Mouse (Mus musculus) embryonic facial prominence, embryonic 14.5 days (tissue): ENCODE data around the gene Smad3. TPM values are rescaled to one million over a fixed set of nuclear protein-coding genes. Genes with fewer than 3 reads are reported as not detected.

ENCODE experiments used
- ATAC-seq: fragments of 200-750 bp; cut with Nextera tagmentation; 2 replicates; pipeline ENCODE4 v1.8.0; 2017; ENCODE audit warnings: low read depth, moderate number of reproducible peaks, moderate TSS enrichment
- DNase-seq: peaks from one replicate; pipeline ENCODE4 v3.0.0-alpha.2; 2015; ENCODE audit warnings: low spot score
- H3K27ac ChIP-seq: fragments of 300-500 bp; sonication (generic); replicated peaks from 2 replicates; pipeline ENCODE4 v1.5.1; 2014; ENCODE audit warnings: low read depth, mild to moderate bottlenecking, low read length, moderate library complexity
- H3K27me3 ChIP-seq: fragments of 300-500 bp; sonication (generic); replicated peaks from 2 replicates; pipeline ENCODE4 v1.6.1; 2014; ENCODE audit warnings: low read length; ENCODE audit not compliant: control insufficient read depth, insufficient read depth
- H3K36me3 ChIP-seq: fragments of 300-500 bp; sonication (generic); 2 replicates; pipeline ENCODE4 v1.6.1; 2014; ENCODE audit warnings: low read length, mixed read lengths; ENCODE audit not compliant: control insufficient read depth, insufficient read depth
- H3K4me1 ChIP-seq: fragments of 300-500 bp; sonication (generic); 2 replicates; pipeline ENCODE4 v1.6.1; 2014; ENCODE audit warnings: antibody characterized with exemption, low read length; ENCODE audit not compliant: control insufficient read depth, insufficient read depth
- H3K4me2 ChIP-seq: fragments of 300-500 bp; sonication (generic); 2 replicates; pipeline ENCODE4 v1.6.1; 2014; ENCODE audit warnings: low read depth, mild to moderate bottlenecking, low read length, moderate library complexity, mixed read lengths
- H3K4me3 ChIP-seq: fragments of 300-500 bp; sonication (generic); 2 replicates; pipeline ENCODE4 v1.5.1; 2014; ENCODE audit warnings: low read depth, mild to moderate bottlenecking, low read length
- H3K9ac ChIP-seq: fragments of 300-500 bp; sonication (generic); 2 replicates; pipeline ENCODE4 v1.6.1; 2014; ENCODE audit warnings: low read depth, mild to moderate bottlenecking, low read length, moderate library complexity, mixed read lengths
- H3K9me3 ChIP-seq: fragments of 300-500 bp; sonication (generic); 2 replicates; pipeline ENCODE4 v1.6.1; 2016; ENCODE audit warnings: low read length; ENCODE audit not compliant: control insufficient read depth
- WGBS: fragments of 180-500 bp; shearing (Covaris S2); extraction: QIAGEN DNeasy Blood & Tissue Kit; methylation state at CpG from one replicate; pipeline ENCODE4 v1.1.7; 2014; 5-methylcytosine and 5-hydroxymethylcytosine counted together
- polyA plus RNA-seq: library from polyadenylated mRNA; unstranded; fragments of >200 nt; fragmentation: Nextera tagmentation; extraction: Ambion mirVana; gene quantifications from 2 replicates; pipeline ENCODE4 v1.2.1, GENCODE M21; 2014

Smad3 gene
- polyA plus RNA-seq, 1 experiment from 2014 or later, result 17.0 TPM

DNA sequence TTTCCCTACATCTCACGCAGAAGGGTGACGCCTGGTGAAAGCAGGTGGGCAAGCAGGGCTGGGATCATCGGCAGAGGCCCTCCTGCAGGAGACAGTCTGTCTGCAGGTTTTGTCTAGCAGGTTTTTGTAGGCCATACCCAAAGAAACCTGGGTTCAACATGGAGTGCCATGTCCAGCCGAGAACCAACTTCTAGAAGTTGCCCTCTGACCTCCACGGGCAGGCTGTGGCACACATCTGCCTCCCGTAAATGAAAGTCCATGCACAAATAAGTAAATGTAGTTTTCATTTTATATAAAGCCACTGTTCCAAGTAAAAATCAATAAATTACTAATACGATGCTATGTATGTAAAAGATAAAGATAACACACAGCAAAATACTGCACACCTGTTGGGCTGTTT lies 3.0 kb upstream of the Smad3 start:
- Histone ChIP-seq H3K4me1 (peaks cover 15% of the 10 kb centered on the region; the same call in 1 of the 2 replicates), H3K9me3 (0 out of 2 replicates have a peak, but pooled peaks cover 4% of the 10 kb centered on the region), H3K36me3 (no peaks in the 10 kb centered on the region), H3K27ac (no peak overlapping the region), H3K4me3 (no peak overlapping the region), H3K27me3 (no peaks in the 10 kb centered on the region), H3K4me2 (no peak overlapping the region), H3K9ac (no peak overlapping the region)
- ATAC-seq (no peak), DNase-seq (no peak)
- WGBS, result 95% methylated on average over 7 of the region's 7 CpGs

DNA sequence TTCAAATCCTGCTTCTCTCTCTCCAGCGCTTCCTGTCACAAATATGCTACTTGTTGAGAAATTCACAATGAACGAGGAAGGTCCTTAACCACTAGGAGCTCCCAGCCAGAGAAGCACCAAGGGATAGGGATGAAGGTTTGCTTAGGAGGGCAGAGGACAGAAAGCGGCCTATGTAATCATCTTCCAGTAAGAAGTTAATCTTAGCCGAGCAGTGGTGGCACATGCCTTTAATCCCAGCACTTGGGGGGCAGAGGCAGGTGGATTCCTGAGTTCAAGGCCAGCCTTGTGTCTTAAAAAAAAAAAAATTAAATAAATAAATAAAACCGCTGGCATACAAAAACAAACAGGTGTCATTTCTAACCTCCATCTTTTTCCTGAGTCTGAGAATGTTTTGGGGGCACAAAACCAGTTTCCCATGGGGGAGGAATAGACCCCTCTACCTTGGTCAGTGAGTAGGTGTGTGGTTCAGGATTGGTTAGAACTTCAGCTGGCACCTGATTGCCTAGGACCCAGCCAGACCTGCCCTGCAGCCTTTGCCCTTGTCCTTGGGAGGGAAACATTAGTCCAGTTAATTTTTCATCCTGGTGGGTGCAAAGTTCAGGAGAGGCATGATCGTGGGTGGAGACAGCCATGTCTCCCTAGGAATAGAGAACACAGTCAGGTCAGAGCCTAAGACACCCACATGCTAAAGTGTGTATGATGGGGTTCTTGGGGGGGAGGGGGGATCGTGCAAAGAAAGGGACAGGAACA lies 2.4 kb upstream of the Smad3 start:
- H3K4me1 ChIP-seq, result peaks cover 18% of the 10 kb centered on the region
- H3K36me3 ChIP-seq, result no peaks in the 10 kb centered on the region
- no peak overlapping the region for H3K4me3 ChIP-seq
- no peaks in the 10 kb centered on the region for H3K27me3 ChIP-seq
- H3K4me2 ChIP-seq, result no peak overlapping the region
- WGBS, result 83% methylated on average over 7 of the region's 7 CpGs
- no peak overlapping the region for H3K9ac ChIP-seq
- ATAC-seq (no peak), DNase-seq (no peak)
- H3K9me3 ChIP-seq, result 0 out of 2 replicates have a peak, but pooled peaks cover 4% of the 10 kb centered on the region
- H3K27ac ChIP-seq, result no peak overlapping the region

DNA sequence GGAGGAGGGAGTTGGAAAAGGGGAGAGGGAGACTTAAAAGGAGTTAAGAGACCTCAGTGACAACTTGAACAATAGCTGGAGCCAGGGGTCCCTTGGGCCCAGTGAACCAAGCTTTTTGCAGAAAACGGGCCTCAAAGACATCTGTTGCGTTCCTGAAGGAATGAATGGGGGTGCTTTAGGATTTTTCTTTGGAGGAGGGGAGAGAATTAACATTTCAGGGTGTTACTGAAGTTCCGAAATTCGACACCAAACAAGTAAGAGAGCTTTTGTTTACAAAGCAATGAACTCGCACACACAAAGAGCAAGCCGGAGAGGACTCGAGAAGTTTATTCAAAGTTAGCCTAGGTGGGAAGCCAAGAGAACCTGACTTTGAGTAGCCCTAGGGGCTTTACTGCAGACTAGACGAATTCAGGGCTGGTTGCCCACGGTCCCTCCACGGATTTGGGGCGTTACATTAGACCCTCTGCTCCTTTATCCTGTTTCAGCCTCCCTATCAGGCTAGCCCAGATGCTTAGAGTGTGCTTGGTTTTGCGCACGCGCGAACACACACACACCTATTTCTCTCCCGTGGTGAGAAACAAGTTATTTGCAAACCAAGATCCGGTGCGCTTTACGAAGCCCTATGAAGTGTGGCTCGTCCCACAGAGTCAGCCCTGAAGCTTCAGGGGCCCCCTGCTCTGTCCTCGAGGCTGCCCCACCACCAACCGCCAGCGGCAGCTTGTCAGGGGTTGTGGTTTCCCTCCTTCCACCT lies 1.0 kb upstream of the Smad3 start:
- DNase-seq, result peak; percentile 74
- no peak for ATAC-seq
- Histone ChIP-seq H3K27ac (peak overlapping the region; percentile 96), H3K36me3 (no peaks in the 10 kb centered on the region), H3K4me3 (peak overlapping the region; percentile 80), H3K4me2 (peak overlapping the region; percentile 89), H3K27me3 (no peaks in the 10 kb centered on the region), H3K4me1 (peaks cover 31% of the 10 kb centered on the region), H3K9ac (peak overlapping the region; percentile 87), H3K9me3 (0 out of 2 replicates have a peak, but pooled peaks cover 4% of the 10 kb centered on the region)
- 2% methylated on average over 23 of the region's 23 CpGs for WGBS

DNA sequence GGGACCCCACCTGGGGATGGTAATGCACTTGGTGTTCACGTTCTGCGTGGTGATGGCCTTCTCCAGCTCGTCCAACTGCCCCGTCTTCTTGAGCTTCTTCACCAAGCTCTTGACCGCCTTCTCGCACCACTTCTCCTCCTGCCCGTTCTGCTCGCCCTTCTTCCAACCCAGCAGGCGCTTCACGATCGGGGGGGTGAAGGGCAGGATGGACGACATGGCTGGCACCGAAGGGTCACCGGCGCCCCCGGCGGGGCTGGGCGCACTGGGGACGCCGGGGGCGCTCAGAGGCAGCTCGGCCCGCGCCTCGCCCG lies 377 bp downstream of the Smad3 start:
- ATAC-seq (no peak), DNase-seq (no peak)
- Histone ChIP-seq H3K4me3 (peak overlapping the region; percentile 80), H3K9me3 (0 out of 2 replicates have a peak, but pooled peaks cover 4% of the 10 kb centered on the region), H3K4me1 (peaks cover 43% of the 10 kb centered on the region), H3K9ac (peak overlapping the region; percentile 87), H3K36me3 (no peaks in the 10 kb centered on the region), H3K4me2 (peak overlapping the region; percentile 89), H3K27me3 (no peaks in the 10 kb centered on the region), H3K27ac (peak overlapping the region; percentile 96)
- WGBS, result 0% methylated on average over 20 of the region's 26 CpGs

DNA sequence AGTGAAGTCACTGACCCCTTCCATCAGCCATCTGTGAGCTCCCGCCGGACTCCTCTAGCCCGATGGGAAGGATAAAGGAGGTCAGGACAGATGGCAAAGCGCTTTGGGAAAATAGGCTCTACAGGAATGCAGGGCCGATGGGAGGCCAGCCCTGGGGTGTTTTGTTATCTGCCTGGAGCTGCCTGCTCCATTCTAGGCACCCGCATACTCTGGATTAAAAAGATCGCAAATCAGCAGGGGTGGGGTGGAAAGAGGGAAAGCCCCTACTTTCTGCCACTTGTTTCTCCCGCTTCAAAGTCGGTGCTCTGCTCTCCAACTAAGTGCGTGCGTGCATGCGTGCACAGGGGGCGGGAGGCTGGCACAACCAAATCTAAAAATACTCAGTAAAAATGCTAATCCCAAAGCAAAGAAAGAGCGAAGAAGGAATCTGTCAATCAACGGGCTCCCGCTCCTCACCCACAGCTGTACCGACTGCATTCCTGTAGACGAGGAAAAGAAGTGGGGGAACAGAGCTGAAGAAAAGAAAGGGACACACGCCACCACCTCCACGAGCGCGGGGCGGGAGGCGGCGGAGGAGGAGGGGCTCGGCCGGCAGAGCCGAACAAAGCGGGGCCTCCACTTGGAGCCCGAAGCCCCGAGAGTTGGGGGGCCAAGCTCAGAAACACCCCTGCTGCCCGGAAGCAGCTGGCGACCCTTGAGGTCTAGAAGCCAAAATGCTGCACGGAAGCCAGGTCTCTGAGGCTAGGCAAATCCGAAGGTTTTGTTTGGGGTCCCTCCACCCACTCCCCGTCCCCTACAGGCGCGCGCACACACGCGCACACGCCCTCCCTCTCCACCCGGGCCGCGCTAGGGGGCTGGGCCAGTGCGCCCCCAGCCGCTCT lies 973 bp downstream of the Smad3 start:
- Histone ChIP-seq H3K36me3 (no peaks in the 10 kb centered on the region), H3K9ac (peak overlapping the region; percentile 87), H3K4me2 (peak overlapping the region; percentile 89), H3K27me3 (no peaks in the 10 kb centered on the region), H3K9me3 (0 out of 2 replicates have a peak, but pooled peaks cover 4% of the 10 kb centered on the region), H3K4me3 (peak overlapping the region; percentile 80), H3K27ac (peak overlapping the region; percentile 96), H3K4me1 (peaks cover 47% of the 10 kb centered on the region)
- WGBS, result under 1% methylated on average over 40 of the region's 47 CpGs
- ATAC-seq (peak; percentile 44), DNase-seq (peak; percentile 81)

DNA sequence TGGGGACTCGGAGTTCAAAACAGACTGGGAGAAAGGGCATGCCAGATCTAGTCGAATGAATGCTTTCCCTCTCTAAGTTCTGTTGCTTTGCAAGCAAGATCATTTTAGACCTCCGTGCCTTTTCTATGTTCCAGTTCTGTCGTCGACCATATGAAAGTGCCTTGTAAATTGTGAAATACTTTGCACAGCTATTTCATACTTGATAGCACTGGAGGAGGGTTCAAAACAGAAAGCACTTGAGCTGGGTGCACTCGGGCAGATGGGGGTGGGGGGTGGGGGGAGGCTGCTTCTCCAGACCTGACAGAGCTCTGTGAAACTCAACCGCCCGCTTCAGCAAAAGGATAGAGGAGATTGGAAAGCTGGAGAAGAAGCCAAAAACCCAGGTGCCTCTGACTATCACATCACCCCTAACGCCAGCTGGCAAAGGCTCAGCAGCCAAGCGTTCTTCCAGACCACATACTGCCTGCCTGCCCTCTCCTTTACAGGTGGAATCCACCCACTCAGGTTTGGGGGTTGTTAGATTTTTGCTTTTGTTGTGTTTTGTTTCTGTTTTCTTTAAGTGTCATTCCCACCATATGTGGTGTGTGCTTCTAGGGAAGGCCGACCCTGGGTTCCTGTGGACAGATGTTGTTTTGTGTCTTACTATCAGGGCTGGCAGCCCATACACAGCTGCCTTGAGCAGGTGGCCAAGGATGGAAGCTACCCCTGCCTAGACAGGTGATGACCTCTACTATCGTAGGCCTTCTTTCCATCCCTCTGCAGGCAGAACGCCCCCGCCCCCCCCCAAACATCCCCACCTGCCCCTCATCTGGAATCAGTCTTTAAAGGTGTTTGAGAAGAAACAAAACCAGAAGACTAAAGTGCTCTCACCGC lies 1.9 kb downstream of the Smad3 start:
- Histone ChIP-seq H3K27ac (peak overlapping the region; percentile 96), H3K27me3 (no peaks in the 10 kb centered on the region), H3K9ac (peak overlapping the region; percentile 87), H3K4me3 (peak overlapping the region; percentile 80), H3K36me3 (0 out of 2 replicates have a peak, but pooled peaks cover 4% of the 10 kb centered on the region), H3K4me2 (peak overlapping the region; percentile 89), H3K4me1 (peaks cover 47% of the 10 kb centered on the region), H3K9me3 (no peaks in the 10 kb centered on the region)
- ATAC-seq (no peak), DNase-seq (no peak)
- WGBS, result 18% methylated on average over 15 of the region's 15 CpGs

DNA sequence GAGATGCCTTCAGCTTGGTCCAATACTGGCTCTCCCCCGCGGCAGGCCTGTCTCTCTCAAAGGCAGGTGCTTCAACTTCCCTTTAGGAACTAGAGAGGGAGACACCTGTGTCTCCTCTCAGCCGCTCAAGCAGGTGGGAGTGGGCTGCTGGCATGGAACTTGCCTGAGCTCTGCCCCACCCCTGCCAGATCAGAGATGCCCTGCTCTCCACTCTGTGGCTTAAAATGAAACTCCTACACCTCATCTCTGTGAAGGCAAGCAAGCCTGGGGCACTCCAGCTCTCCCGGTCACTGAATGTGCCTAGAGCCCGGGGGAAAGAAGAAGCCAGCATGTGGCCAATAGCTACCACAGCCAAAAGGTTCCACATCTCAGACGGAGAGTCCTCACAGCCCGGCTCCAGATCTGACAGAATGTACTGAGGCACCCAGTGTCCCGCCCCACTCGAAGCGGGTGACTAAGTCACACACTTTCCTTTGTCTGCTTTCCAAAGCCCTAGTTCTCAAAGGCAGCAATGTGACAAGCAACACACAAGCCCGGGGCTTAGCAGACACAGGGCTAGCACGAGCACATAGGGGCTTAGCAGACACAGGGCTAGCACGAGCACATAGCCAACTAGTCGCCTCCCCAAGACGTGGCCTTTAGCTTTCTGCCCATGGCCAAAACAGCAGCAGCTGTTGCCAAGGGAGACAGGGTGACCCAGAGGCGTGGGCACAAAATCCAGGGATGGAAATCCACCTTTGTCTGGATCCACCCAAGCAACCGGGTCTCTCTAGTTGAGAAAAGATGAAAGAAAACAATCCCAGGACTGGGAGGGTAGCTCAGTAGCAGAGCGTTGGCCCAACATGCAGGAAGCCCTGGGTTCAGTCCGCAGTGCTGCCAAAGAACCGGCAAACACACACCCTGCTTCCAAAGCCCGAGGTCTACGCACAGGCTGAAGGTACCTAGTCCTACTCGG lies 3.0 kb downstream of the Smad3 start:
- 0 out of 2 replicates have a peak, but pooled peaks cover 4% of the 10 kb centered on the region for H3K36me3 ChIP-seq
- H3K9me3 ChIP-seq, result no peaks in the 10 kb centered on the region
- no peaks in the 10 kb centered on the region for H3K27me3 ChIP-seq
- H3K4me2 ChIP-seq, result peak overlapping the region; percentile 89
- 35% methylated on average over 23 of the region's 23 CpGs for WGBS
- H3K4me1 ChIP-seq, result peaks cover 56% of the 10 kb centered on the region
- DNase-seq, result no peak
- no peak for ATAC-seq
- peak overlapping the region; percentile 80 for H3K4me3 ChIP-seq
- no peak overlapping the region; the same call in 1 of the 2 replicates for H3K27ac ChIP-seq
- peak overlapping the region; percentile 87 for H3K9ac ChIP-seq
